Mouse (Mus musculus) ES-E14 (cell line): Measurements from ENCODE around the gene Plvap. TPM values are rescaled to one million over a fixed set of nuclear protein-coding genes. Genes with fewer than 3 reads are reported as not detected.

Experiments used
- DNase-seq: peaks from one replicate; pipeline ENCODE4 v3.0.0-alpha.2; 2013; ENCODE audit warnings: low read depth, low spot score
- H3K27ac ChIP-seq: 2 replicates; pipeline ENCODE4 v1.5.1; 2012; ENCODE audit warnings: low read depth, mild to moderate bottlenecking, low read length, moderate library complexity, mixed read lengths; ENCODE audit not compliant: poor library complexity, insufficient read depth, severe bottlenecking
- H3K36me3 ChIP-seq: 2 replicates; pipeline ENCODE4 v1.6.1; 2012; ENCODE audit warnings: mild to moderate bottlenecking, low read length, moderate library complexity, mixed read lengths; ENCODE audit not compliant: control insufficient read depth, poor library complexity, insufficient read depth, severe bottlenecking
- H3K4me1 ChIP-seq, 2 experiments: fragments of 150-350 bp in 1 of 2; sonication (generic) in 1 of 2; 2 replicates each; pipeline ENCODE4 v1.6.1; 2012; ENCODE audit warnings: low read length in 2 of 2, mild to moderate bottlenecking in 1 of 2, mixed read lengths in 1 of 2; ENCODE audit not compliant: control insufficient read depth in 2 of 2, insufficient read depth in 2 of 2, poor library complexity in 1 of 2
- H3K4me3 ChIP-seq, 2 experiments: fragments of 150-350 bp in 1 of 2; sonication (generic) in 1 of 2; 2 replicates each; pipeline ENCODE4 v1.5.1; 2012; ENCODE audit warnings: low read length in 2 of 2, low read depth in 1 of 2, mild to moderate bottlenecking in 1 of 2, mixed read lengths in 1 of 2; ENCODE audit not compliant: insufficient read depth in 1 of 2, poor library complexity in 1 of 2, severe bottlenecking in 1 of 2
- H3K9ac ChIP-seq: 2 replicates; pipeline ENCODE4 v1.6.1; 2012; ENCODE audit warnings: low read depth, mild to moderate bottlenecking, low read length, mixed read lengths; ENCODE audit not compliant: poor library complexity, insufficient read depth, severe bottlenecking
- H3K9me3 ChIP-seq: fragments of 150-350 bp; sonication (generic); 2 replicates; pipeline ENCODE4 v1.6.1; 2012; ENCODE audit warnings: low read depth, mild to moderate bottlenecking, low read length; ENCODE audit not compliant: control insufficient read depth, insufficient read depth
- CHD2 ChIP-seq: IDR thresholded peaks from 2 replicates; pipeline ENCODE4 v1.6.1; 2014; ENCODE audit warnings: mild to moderate bottlenecking, low read depth, low read length, inconsistent platforms
- HCFC1 ChIP-seq: IDR thresholded peaks from 2 replicates; pipeline ENCODE4 v1.6.1; 2012; ENCODE audit warnings: low read length, inconsistent platforms, borderline replicate concordance; ENCODE audit not compliant: insufficient read depth
- MAFK ChIP-seq: IDR thresholded peaks from 2 replicates; pipeline ENCODE4 v1.6.1; 2014; ENCODE audit warnings: mild to moderate bottlenecking, low read depth, low read length, inconsistent platforms; ENCODE audit not compliant: insufficient read depth
- ZC3H11A ChIP-seq: IDR thresholded peaks from 2 replicates; pipeline ENCODE4 v1.6.1; 2012; ENCODE audit warnings: low read depth, mild to moderate bottlenecking, inconsistent platforms, low read length, borderline replicate concordance
- ZNF384 ChIP-seq: IDR thresholded peaks from 2 replicates; pipeline ENCODE4 v1.6.1; 2012; ENCODE audit warnings: low read depth, low read length, inconsistent platforms
- in situ Hi-C, 2 experiments: fragments of 600-800 bp; cut with MboI; formaldehyde crosslinking; loops; one replicate each; pipeline ENCODE4 v1.15.1; 2025; ENCODE audit warnings: low sequenced_read_pairs in 2 of 2, inconsistent platforms in 1 of 2; ENCODE audit not compliant: unreplicated experiment in 2 of 2
- total RNA-seq: library from RNA; depleted of rRNA; stranded (reverse); fragments of 300-350 nt; gene quantifications from 2 replicates; pipeline ENCODE4 v1.2.3, GENCODE M21; 2012; rRNA removed

Gene Plvap
- 2.0 and 2.5 TPM in 2 replicates for total RNA-seq

GRCm38 (mm10) chr8:71511644-71512043, at the start of gene Plvap:
TSS of gene Plvap (minus strand) at chr8:71511752.
- Histone ChIP-seq H3K9ac (no peak within 1 kb of the TSS), H3K4me3 (peak within 1 kb of the TSS; percentile 32 to 42; a peak in 3 of 4 replicates)
- in situ Hi-C loops = loop anchor here in 1 of 2 experiments (5.0 kb wide), 1 partner anchor 69 kb away; no protein-coding TSS in a partner anchor

DNA sequence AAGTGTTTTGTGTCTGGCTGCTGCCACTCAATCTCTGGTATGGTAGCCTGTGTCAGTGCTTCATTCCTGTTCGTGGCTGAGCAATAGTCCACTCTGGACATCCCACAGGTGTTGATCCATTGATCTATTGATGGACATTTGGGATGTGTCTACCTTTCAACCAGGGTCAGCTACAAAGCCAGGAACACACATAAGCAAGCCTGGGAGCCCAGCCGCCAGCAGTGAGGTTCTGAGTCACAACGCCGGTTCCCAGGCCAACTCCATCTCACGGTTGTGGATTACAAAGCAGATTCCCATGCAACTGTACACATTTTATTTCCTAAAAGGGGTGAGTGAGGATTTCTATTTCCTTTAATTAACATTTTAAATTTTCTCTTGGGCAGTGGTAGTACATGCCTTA, 49.2 kb upstream of the Plvap start:
- no peaks in the 10 kb centered on the region; a peak in 1 of 4 replicates for H3K4me1 ChIP-seq
- in situ Hi-C loops = no loop called here
- DNase-seq = no peak
- no peak overlapping the region for H3K4me3 ChIP-seq
- H3K9me3 ChIP-seq = no peaks in the 10 kb centered on the region
- no peak overlapping the region for H3K27ac ChIP-seq
- H3K9ac ChIP-seq = no peak overlapping the region
- no peaks in the 10 kb centered on the region for H3K36me3 ChIP-seq
- TF ChIP-seq ZNF384 (no peak), CHD2 (no peak), ZC3H11A (no peak), HCFC1 (no peak), MAFK (no peak)

More at GRCm38 (mm10) chr8:71511644-71512043, at the start of gene Plvap:
- H3K36me3 ChIP-seq = no peaks in the 10 kb centered on the region
- TF ChIP-seq MAFK (no peak), ZC3H11A (no peak), HCFC1 (no peak), CHD2 (no peak), ZNF384 (no peak)
- H3K4me1 ChIP-seq = peaks cover 4 to 8% of the 10 kb centered on the region in 2 experiments; a peak in 1 of 4 replicates
- DNase-seq = no peak
- no peak within 1 kb of the TSS for H3K27ac ChIP-seq
- no peaks in the 10 kb centered on the region for H3K9me3 ChIP-seq

GRCm38 (mm10) chr8:71560071-71560470, 48.5 kb upstream of the Plvap start:
- no peak overlapping the region for H3K27ac ChIP-seq
- TF ChIP-seq HCFC1 (no peak), ZC3H11A (no peak), CHD2 (no peak), MAFK (no peak), ZNF384 (no peak)
- in situ Hi-C loops = no loop called here

DNA sequence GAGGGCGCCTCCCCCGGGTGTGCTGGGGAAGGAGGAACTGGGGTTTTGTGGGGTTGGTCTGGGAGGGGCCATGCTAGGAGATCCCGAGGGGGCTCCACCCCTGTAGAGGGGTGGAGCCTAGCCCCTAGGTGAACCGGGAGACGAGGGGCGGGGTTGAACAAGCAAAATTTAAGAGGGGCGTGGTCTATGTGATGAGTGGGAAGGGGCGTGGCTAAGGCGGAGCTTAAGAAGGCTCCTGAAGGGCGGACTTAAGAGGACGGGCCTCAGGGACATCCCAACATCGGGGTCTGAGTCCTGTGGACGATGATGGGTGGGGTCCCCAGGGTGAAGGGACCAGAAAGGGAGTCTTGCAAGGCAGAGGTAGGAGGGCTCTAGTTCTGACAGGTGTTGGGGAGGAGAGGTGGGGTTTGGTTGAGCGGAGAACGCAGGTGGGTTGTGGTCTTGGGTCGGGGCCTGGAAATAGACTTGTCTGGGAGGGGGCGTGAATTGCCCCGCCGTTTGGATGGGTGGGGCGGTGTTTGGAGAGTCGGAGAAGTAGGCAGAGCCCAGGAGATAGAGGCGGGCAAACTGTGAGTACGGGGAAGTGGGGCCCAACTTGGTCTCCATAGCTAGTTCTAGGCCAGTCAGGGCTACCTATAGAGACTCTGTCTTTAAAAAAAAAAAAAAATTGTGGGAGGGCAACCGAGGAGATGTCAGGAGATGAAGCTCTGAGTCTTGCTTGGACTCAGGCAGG, 47.6 kb upstream of the Plvap start:
- Histone ChIP-seq H3K9me3 (no peaks in the 10 kb centered on the region), H3K4me3 (peak overlapping the region; percentile 73 to 74), H3K27ac (no peak overlapping the region), H3K36me3 (no peaks in the 10 kb centered on the region), H3K9ac (peak overlapping the region; percentile 70), H3K4me1 (no peaks in the 10 kb centered on the region; a peak in 1 of 4 replicates)
- TF ChIP-seq ZNF384 (no peak), ZC3H11A (no peak), MAFK (no peak), HCFC1 (no peak), CHD2 (no peak)
- in situ Hi-C loops = no loop called here
- peak; percentile 99 for DNase-seq

More at GRCm38 (mm10) chr8:71560071-71560470, 48.5 kb upstream of the Plvap start:
- no peak for DNase-seq
- Histone ChIP-seq H3K9me3 (no peaks in the 10 kb centered on the region), H3K4me1 (no peaks in the 10 kb centered on the region; a peak in 1 of 4 replicates), H3K4me3 (no peak overlapping the region), H3K36me3 (no peaks in the 10 kb centered on the region), H3K9ac (no peak overlapping the region)
